In the genomic region with DNA sequence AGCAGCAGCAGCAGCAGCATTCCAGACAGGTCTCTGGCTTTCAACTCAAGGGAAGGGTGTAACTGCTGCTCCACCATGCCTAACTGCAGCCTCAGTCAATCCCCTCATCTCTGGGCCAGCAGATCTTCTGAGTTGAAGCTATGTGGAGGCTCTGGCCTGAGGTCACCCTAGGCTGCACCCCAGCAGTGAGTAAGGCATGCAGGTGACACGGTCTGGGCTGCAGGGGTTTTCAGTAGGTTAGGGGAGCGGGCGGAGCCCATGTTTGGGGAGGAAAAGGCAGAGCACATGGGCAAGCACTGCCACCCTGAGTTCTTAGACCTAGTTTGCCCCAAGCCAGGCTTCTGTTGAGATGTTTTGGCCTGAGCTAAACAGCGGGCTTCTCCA, we compare ENCODE assay signal across 16 mouse cellular contexts. TPM values are rescaled to one million over a fixed set of nuclear protein-coding genes. Genes with fewer than 3 reads are reported as not detected.
A peak's percentile ranks its signal among the peaks of the same experiment; 100 is the strongest.
DNase-seq lines count a peak whose midpoint lies in the region; ATAC-seq and TF ChIP-seq lines count a peak whose summit lies in the region.
"Had no signal": no experiment of that assay in that cellular context is flagged by ENCODE, and none has a peak within 500 bp of the region (broad histone marks: within the 10 kb centered on the region; RNA-seq: fewer than 3 reads in every experiment).

No protein-coding gene starts in this region.

- no peaks in the 10 kb centered on the region for H3K27me3 ChIP-seq in cerebellum, adult 2 months (ENCODE audit: control insufficient read depth, insufficient read depth, low read length)
- no peaks in the 10 kb centered on the region for H3K27me3 ChIP-seq in midbrain, embryonic 12.5 days
- H3K27me3 ChIP-seq in midbrain, postnatal 0 days (ENCODE audit: insufficient read depth, low read length), result no peaks in the 10 kb centered on the region
- H3K27me3 ChIP-seq in hindbrain, embryonic 13.5 days, result no peaks in the 10 kb centered on the region
- H3K27me3 ChIP-seq in neural tube, embryonic 15.5 days (replicated peaks), result no peaks in the 10 kb centered on the region
- H3K27me3 ChIP-seq: limb, embryonic 12.5 days had no signal

- 55% methylated on average over 4 of the region's 4 CpGs for WGBS in cerebellum, adult 2 months
- 63% methylated on average over 4 of the region's 4 CpGs for WGBS in midbrain, embryonic 12.5 days
- WGBS in midbrain, postnatal 0 days, result 68% methylated on average over 4 of the region's 4 CpGs
- 57% methylated on average over 4 of the region's 4 CpGs for WGBS in hindbrain, embryonic 13.5 days
- 78% methylated on average over 4 of the region's 4 CpGs for WGBS in neural tube, embryonic 15.5 days

- H3K27ac ChIP-seq in cerebellum, adult 2 months (ENCODE audit: insufficient read depth, low read length), result peak overlapping the region; percentile 96
- peak overlapping the region; percentile 56; the same call in 1 of the 2 replicates for H3K27ac ChIP-seq in midbrain, embryonic 12.5 days (replicated peaks)
- H3K27ac ChIP-seq in midbrain, postnatal 0 days (ENCODE audit: low read depth, low read length), result no peak overlapping the region
- H3K27ac ChIP-seq in hindbrain, embryonic 13.5 days, result peak overlapping the region; percentile 85
- H3K27ac ChIP-seq in neural tube, embryonic 15.5 days (replicated peaks), result peak overlapping the region; percentile 69
- H3K27ac ChIP-seq: heart, adult 2 months; limb, embryonic 12.5 days; macrophage had no signal

- TF ChIP-seq POLR2A in cerebellum, adult 2 months (IDR thresholded peaks at IDR 0.05; ENCODE audit: borderline replicate concordance, insufficient read depth, low read length), result no peak

- H3K36me3 ChIP-seq in midbrain, embryonic 12.5 days, result 0 out of 2 replicates have a peak, but pooled peaks cover 10% of the 10 kb centered on the region
- H3K36me3 ChIP-seq in midbrain, postnatal 0 days (ENCODE audit: insufficient read depth, low read length), result peaks cover 16% of the 10 kb centered on the region
- H3K36me3 ChIP-seq in hindbrain, embryonic 13.5 days, result peaks cover 35% of the 10 kb centered on the region
- H3K36me3 ChIP-seq in neural tube, embryonic 15.5 days, result peaks cover 22% of the 10 kb centered on the region

- peak; percentile 33 to 49 for DNase-seq in cerebellum, adult 2 months
- no peak for DNase-seq in cerebellum, postnatal 4 days (ENCODE audit: low spot score in 2 of 2)
- no peak for DNase-seq in midbrain, postnatal 0 days (ENCODE audit: low spot score)
- no peak for DNase-seq in spleen, adult 12 weeks (ENCODE audit: low spot score)
- DNase-seq: heart, adult 2 months; kidney, postnatal 4 days had no signal

- no peak overlapping the region for H3K4me3 ChIP-seq in cerebellum, adult 2 months (replicated peaks; ENCODE audit: insufficient read depth, low read depth, low read length)
- H3K4me3 ChIP-seq in midbrain, embryonic 12.5 days, result no peak overlapping the region
- H3K4me3 ChIP-seq in midbrain, postnatal 0 days (ENCODE audit: low read depth, low read length), result no peak overlapping the region
- H3K4me3 ChIP-seq in hindbrain, embryonic 13.5 days, result no peak overlapping the region
- no peak overlapping the region for H3K4me3 ChIP-seq in neural tube, embryonic 15.5 days (replicated peaks)
- H3K4me3 ChIP-seq: heart, adult 2 months; limb, embryonic 12.5 days had no signal

- no peaks in the 10 kb centered on the region; the same call in 1 of the 2 replicates for H3K9me3 ChIP-seq in midbrain, embryonic 12.5 days
- H3K9me3 ChIP-seq in midbrain, postnatal 0 days (ENCODE audit: low read length), result no peaks in the 10 kb centered on the region
- H3K9me3 ChIP-seq in hindbrain, embryonic 13.5 days, result no peaks in the 10 kb centered on the region
- H3K9me3 ChIP-seq in neural tube, embryonic 15.5 days (replicated peaks), result no peaks in the 10 kb centered on the region

- H3K4me1 ChIP-seq in cerebellum, adult 2 months (ENCODE audit: control insufficient read depth, insufficient read depth, low read length), result peaks cover 43% of the 10 kb centered on the region
- H3K4me1 ChIP-seq in midbrain, embryonic 12.5 days, result peaks cover 31% of the 10 kb centered on the region
- H3K4me1 ChIP-seq in midbrain, postnatal 0 days (ENCODE audit: insufficient read depth, low read length), result no peaks in the 10 kb centered on the region; the same call in 1 of the 2 replicates
- peaks cover 40% of the 10 kb centered on the region for H3K4me1 ChIP-seq in hindbrain, embryonic 13.5 days (replicated peaks)
- H3K4me1 ChIP-seq in neural tube, embryonic 15.5 days, result peaks cover 23% of the 10 kb centered on the region

- no peak for TF ChIP-seq CTCF in cerebellum, adult 2 months (IDR thresholded peaks at IDR 0.05; ENCODE audit: borderline replicate concordance, insufficient read depth, low read depth, low read length)
- TF ChIP-seq CTCF in midbrain, postnatal 0 days (IDR thresholded peaks at IDR 0.05), result no peak

- no peak for ATAC-seq in midbrain, embryonic 12.5 days (ENCODE audit: low FRiP score, low read depth)
- ATAC-seq in midbrain, postnatal 0 days (ENCODE audit: low FRiP score), result no peak
- ATAC-seq in hindbrain, embryonic 13.5 days (ENCODE audit: low FRiP score), result no peak
- ATAC-seq in neural tube, embryonic 15.5 days (ENCODE audit: low FRiP score), result no peak
- ATAC-seq in activated CD4-positive, CD25-positive, alpha-beta regulatory T cell, adult 4 months, result no peak
- ATAC-seq: intestine, postnatal 0 days had no signal

- no peak overlapping the region for H3K4me2 ChIP-seq in midbrain, embryonic 12.5 days (replicated peaks)
- H3K4me2 ChIP-seq in midbrain, postnatal 0 days (ENCODE audit: low read depth, low read length, poor library complexity, severe bottlenecking), result no peak overlapping the region
- H3K4me2 ChIP-seq in hindbrain, embryonic 13.5 days, result no peak overlapping the region
- no peak overlapping the region for H3K4me2 ChIP-seq in neural tube, embryonic 15.5 days

- H3K9ac ChIP-seq in midbrain, embryonic 12.5 days (replicated peaks), result no peak overlapping the region
- H3K9ac ChIP-seq in midbrain, postnatal 0 days (replicated peaks; ENCODE audit: low read length, poor library complexity, severe bottlenecking), result no peak overlapping the region
- H3K9ac ChIP-seq in hindbrain, embryonic 13.5 days, result no peak overlapping the region
- H3K9ac ChIP-seq in neural tube, embryonic 15.5 days (replicated peaks), result no peak overlapping the region
- H3K9ac ChIP-seq: limb, embryonic 12.5 days had no signal

RNA-seq across cellular contexts. Expression of gene Vash1, which starts 22.4 kb away (rescaled TPM):
- 23.1 and 24.6 TPM in 2 replicates for polyA plus RNA-seq in cerebellum, adult 2 months (2012; rRNA removed)
- polyA plus RNA-seq in midbrain, embryonic 12.5 days (2016; fragmentation: Nextera tagmentation; extraction: Ambion mirVana), result 33.2 and 36.3 TPM in 2 replicates
- 84.3 and 89.4 TPM in 2 replicates for total RNA-seq in midbrain, postnatal 0 days (2014; rRNA removed)
- 20.3 and 25.4 TPM in 2 replicates for polyA plus RNA-seq in midbrain, postnatal 0 days (2015; fragmentation: Nextera tagmentation; extraction: Ambion mirVana)
- 35.1 TPM in 2 replicates for polyA plus RNA-seq in hindbrain, embryonic 13.5 days (2015; fragmentation: Nextera tagmentation; extraction: Ambion mirVana)
- polyA plus RNA-seq in neural tube, embryonic 15.5 days (2015; fragmentation: Nextera tagmentation; extraction: Ambion mirVana), result 25.7 and 28.2 TPM in 2 replicates
- polyA plus RNA-seq in activated CD4-positive, CD25-positive, alpha-beta regulatory T cell, adult 4 months (2017; shearing (Covaris generic)), result under 1 TPM in 1 of 2 experiments, not detected in 1; 0.17 TPM
- polyA plus RNA-seq: macrophage had no signal

RNA-seq across cellular contexts. Expression of gene Angel1, which starts 25.3 kb away (rescaled TPM):
- polyA plus RNA-seq in cerebellum, adult 2 months (2012; rRNA removed), result 23.6 and 23.9 TPM in 2 replicates
- polyA plus RNA-seq in midbrain, embryonic 12.5 days (2016; fragmentation: Nextera tagmentation; extraction: Ambion mirVana), result 14.3 and 16.8 TPM in 2 replicates
- total RNA-seq in midbrain, postnatal 0 days (2014; rRNA removed), result 6.3 and 12.4 TPM in 2 replicates
- polyA plus RNA-seq in midbrain, postnatal 0 days (2015; fragmentation: Nextera tagmentation; extraction: Ambion mirVana), result 8.6 and 9.3 TPM in 2 replicates
- polyA plus RNA-seq in hindbrain, embryonic 13.5 days (2015; fragmentation: Nextera tagmentation; extraction: Ambion mirVana), result 12.6 TPM in 2 replicates
- 11.2 and 11.7 TPM in 2 replicates for polyA plus RNA-seq in neural tube, embryonic 15.5 days (2015; fragmentation: Nextera tagmentation; extraction: Ambion mirVana)
- 1 to 10 TPM; 4.0 to 5.7 TPM for polyA plus RNA-seq in activated CD4-positive, CD25-positive, alpha-beta regulatory T cell, adult 4 months (2017; shearing (Covaris generic))

RNA-seq across cellular contexts. Expression of gene Lrrc74a, which starts 33.2 kb away (rescaled TPM):
- not detected in 2 replicates for polyA plus RNA-seq in cerebellum, adult 2 months (2012; rRNA removed)
- not detected in 2 replicates for polyA plus RNA-seq in midbrain, embryonic 12.5 days (2016; fragmentation: Nextera tagmentation; extraction: Ambion mirVana)
- not detected in 2 replicates for total RNA-seq in midbrain, postnatal 0 days (2014; rRNA removed)
- polyA plus RNA-seq in midbrain, postnatal 0 days (2015; fragmentation: Nextera tagmentation; extraction: Ambion mirVana), result not detected in 2 replicates
- not detected in 2 replicates for polyA plus RNA-seq in hindbrain, embryonic 13.5 days (2015; fragmentation: Nextera tagmentation; extraction: Ambion mirVana)
- polyA plus RNA-seq in neural tube, embryonic 15.5 days (2015; fragmentation: Nextera tagmentation; extraction: Ambion mirVana), result not detected in 2 replicates
- not detected for polyA plus RNA-seq in activated CD4-positive, CD25-positive, alpha-beta regulatory T cell, adult 4 months (2017; shearing (Covaris generic))
- total RNA-seq: adrenal gland, adult 18-20 months; heart, adult 2 months; heart, postnatal 25 days had no signal
- polyA plus RNA-seq: heart, adult 2 months; intestine, postnatal 0 days; limb, embryonic 12.5 days; liver, embryonic 16.5 days; macrophage had no signal

Comparison
In these comparisons a context has a peak if more than half of its experiments do, and no peak if none do; other contexts are left out.
1. DNase-seq: peak in cerebellum, adult 2 months (2 of 2); none in cerebellum, postnatal 4 days (0 of 2), midbrain, postnatal 0 days (single experiment) and spleen, adult 12 weeks (single experiment).
2. RNA of gene Vash1, which starts 22.4 kb away (polyA plus RNA-seq): 33.2 to 36.3 TPM in midbrain, embryonic 12.5 days, 35.1 TPM in hindbrain, embryonic 13.5 days, 25.7 to 28.2 TPM in neural tube, embryonic 15.5 days, 20.3 to 25.4 TPM in midbrain, postnatal 0 days and 23.1 to 24.6 TPM in cerebellum, adult 2 months; 0.17 TPM in activated CD4-positive, CD25-positive, alpha-beta regulatory T cell, adult 4 months; every median in the first group is over 10 times any median in the second.